Mouse (Mus musculus) liver, adult 2 months (tissue): Measurements from ENCODE around the gene Gal3st3.

Source experiments
- CTCF ChIP-seq: fragments of 200-500 bp; IDR thresholded peaks from 2 replicates; pipeline ENCODE4 v1.5.1; 2011; ENCODE audit warnings: low read depth, low read length, control low read depth
- POLR2A ChIP-seq: fragments of 200-500 bp; IDR thresholded peaks from 2 replicates; pipeline ENCODE4 v1.6.1; 2011; ENCODE audit warnings: low read length, control low read depth; ENCODE audit not compliant: insufficient read depth; ENCODE audit errors: extremely low read depth

GRCm38 (mm10) chr19:5335441-5335840 is 37.3 kb downstream of the Gal3st3 start, which contains the start of gene Catsper1:
- no peak for TF ChIP-seq CTCF
- TF ChIP-seq POLR2A: no peak
